Mouse (Mus musculus) small intestine, adult 2 months (tissue): ENCODE data around the gene Cox7a1.

Source experiments
- CTCF ChIP-seq: fragments of 200-500 bp; IDR thresholded peaks from 2 replicates; pipeline ENCODE4 v1.5.1; 2012; ENCODE audit warnings: low read depth, mild to moderate bottlenecking, control low read depth, inconsistent platforms, low read length, moderate library complexity, mixed read lengths; ENCODE audit not compliant: insufficient replicate concordance, insufficient read length; ENCODE audit errors: extremely low read depth
- POLR2A ChIP-seq: fragments of 200-500 bp; IDR thresholded peaks from 2 replicates; pipeline ENCODE4 v1.6.1; 2012; ENCODE audit warnings: low read depth, mild to moderate bottlenecking, control low read depth, inconsistent platforms, low read length, moderate library complexity

DNA sequence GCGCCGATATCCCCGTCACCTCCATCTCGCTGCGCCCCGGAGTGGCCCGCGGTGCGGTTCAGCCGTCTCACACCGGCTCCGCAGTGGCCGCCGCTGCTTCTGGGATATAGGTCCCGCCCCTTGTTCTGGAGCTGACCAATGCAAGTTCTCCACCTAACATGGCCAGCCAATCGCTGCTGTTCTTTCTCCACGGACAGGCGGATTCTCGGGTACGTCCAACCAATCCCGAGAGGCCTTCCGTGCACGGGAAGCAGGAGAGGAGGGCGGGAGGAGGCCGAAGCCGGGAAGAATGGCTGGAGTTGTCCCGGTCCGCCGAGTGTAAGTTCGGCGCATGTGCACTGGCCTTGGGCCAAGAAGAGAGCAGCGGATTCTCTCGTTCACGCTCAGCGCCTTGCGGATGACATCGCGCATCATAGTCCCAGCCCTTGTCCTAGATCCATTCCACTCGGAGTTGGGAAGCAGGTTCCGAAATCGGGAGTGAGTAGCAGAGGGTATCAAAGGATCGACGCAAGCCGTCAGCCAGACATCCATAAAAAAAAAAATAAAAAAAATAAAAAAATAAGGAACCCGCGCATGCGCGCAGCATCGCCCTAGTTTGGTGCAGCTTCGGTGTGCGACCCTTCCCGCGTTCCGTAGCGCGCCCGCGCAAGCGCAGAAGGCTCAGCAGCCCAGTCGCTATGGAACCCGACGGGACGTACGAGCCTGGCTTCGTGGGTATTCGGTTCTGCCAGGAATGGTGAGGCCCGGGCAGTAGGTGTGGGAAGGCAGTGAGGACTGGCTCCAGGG is 47.9 kb downstream of the Cox7a1 start, which contains the start of the genes Polr2i and Tbcb:
- TF ChIP-seq CTCF (no peak), POLR2A (peak; percentile 51; the same call in 1 of the 2 replicates)
